Comparison of ENCODE assay signal across 28 mouse cellular contexts in genomic region chr3:151868970-151869369, GRCm38 (mm10). TPM values are rescaled to one million over a fixed set of nuclear protein-coding genes. Genes with fewer than 3 reads are reported as not detected.
"Had no signal": no experiment of that assay in that cellular context is flagged by ENCODE, and none has a peak within 500 bp of the region (broad histone marks: within the 10 kb centered on the region; RNA-seq: fewer than 3 reads in every experiment).

No protein-coding gene starts in this region.

- H3K27ac ChIP-seq: gastrocnemius, adult 2 months; heart, embryonic 13.5 days; heart, embryonic 15.5 days; hindbrain, embryonic 13.5 days; hindbrain, embryonic 15.5 days; hindbrain, postnatal 0 days; kidney, embryonic 15.5 days; kidney, postnatal 0 days; limb, embryonic 13.5 days; limb, embryonic 15.5 days; liver, embryonic 12.5 days had no signal

- ATAC-seq: hindbrain, postnatal 0 days; intestine, embryonic 16.5 days; liver, embryonic 12.5 days had no signal

- DNase-seq: gastrocnemius, adult 2 months; gastrocnemius, postnatal 10 days; gastrocnemius, postnatal 36 days; heart, adult 18-20 months; heart, postnatal 14 days; heart, postnatal 36 days; kidney, adult 11 months; kidney, adult 2 months; kidney, adult 9 months; kidney, postnatal 14 days; kidney, postnatal 36 days; layer of hippocampus, adult 9-11 months; layer of hippocampus, postnatal 36 days; left cerebral cortex, postnatal 4 days had no signal

- H3K4me1 ChIP-seq: heart, embryonic 13.5 days; heart, embryonic 15.5 days; hindbrain, embryonic 13.5 days; hindbrain, embryonic 15.5 days; kidney, embryonic 15.5 days; limb, embryonic 13.5 days; limb, embryonic 15.5 days; liver, embryonic 12.5 days had no signal

- H3K27me3 ChIP-seq: heart, embryonic 13.5 days; heart, embryonic 15.5 days; hindbrain, embryonic 13.5 days; hindbrain, embryonic 15.5 days; kidney, embryonic 15.5 days; limb, embryonic 13.5 days; limb, embryonic 15.5 days; liver, embryonic 12.5 days had no signal

- H3K9me3 ChIP-seq: heart, embryonic 13.5 days; heart, embryonic 15.5 days; hindbrain, embryonic 13.5 days; hindbrain, embryonic 15.5 days; kidney, embryonic 15.5 days; limb, embryonic 13.5 days; limb, embryonic 15.5 days; liver, embryonic 12.5 days had no signal

- H3K4me2 ChIP-seq: heart, embryonic 11.5 days; heart, embryonic 13.5 days; heart, embryonic 15.5 days; hindbrain, embryonic 13.5 days; hindbrain, embryonic 15.5 days; kidney, embryonic 15.5 days; limb, embryonic 13.5 days; limb, embryonic 15.5 days; liver, embryonic 12.5 days had no signal

- H3K9ac ChIP-seq: heart, embryonic 13.5 days; heart, embryonic 15.5 days; hindbrain, embryonic 13.5 days; hindbrain, embryonic 15.5 days; kidney, embryonic 15.5 days; limb, embryonic 13.5 days; limb, embryonic 15.5 days; liver, embryonic 12.5 days had no signal

- H3K36me3 ChIP-seq: heart, embryonic 13.5 days; heart, embryonic 15.5 days; hindbrain, embryonic 13.5 days; hindbrain, embryonic 15.5 days; kidney, embryonic 15.5 days; limb, embryonic 13.5 days; limb, embryonic 15.5 days; liver, embryonic 12.5 days had no signal

- H3K4me3 ChIP-seq: gastrocnemius, adult 2 months; heart, embryonic 13.5 days; heart, embryonic 15.5 days; hindbrain, embryonic 13.5 days; hindbrain, embryonic 15.5 days; kidney, embryonic 15.5 days; limb, embryonic 13.5 days; limb, embryonic 15.5 days; liver, embryonic 12.5 days had no signal

RNA-seq across cellular contexts. Expression of gene Ptgfr, which starts 31.5 kb away (rescaled TPM):
- total RNA-seq: hematopoietic stem cell, adult 5-6 weeks had no signal
- polyA plus RNA-seq: liver, adult 2 months had no signal
